Mouse (Mus musculus): ENCODE measurements around the gene Sv2b. TPM values are rescaled to one million over a fixed set of nuclear protein-coding genes. Genes with fewer than 3 reads are reported as not detected.
A peak's percentile ranks its signal among the peaks of the same experiment; 100 is the strongest.

Gene Sv2b
- polyA plus RNA-seq, 1 experiment from 2014 or later: 10.4 TPM

DNA sequence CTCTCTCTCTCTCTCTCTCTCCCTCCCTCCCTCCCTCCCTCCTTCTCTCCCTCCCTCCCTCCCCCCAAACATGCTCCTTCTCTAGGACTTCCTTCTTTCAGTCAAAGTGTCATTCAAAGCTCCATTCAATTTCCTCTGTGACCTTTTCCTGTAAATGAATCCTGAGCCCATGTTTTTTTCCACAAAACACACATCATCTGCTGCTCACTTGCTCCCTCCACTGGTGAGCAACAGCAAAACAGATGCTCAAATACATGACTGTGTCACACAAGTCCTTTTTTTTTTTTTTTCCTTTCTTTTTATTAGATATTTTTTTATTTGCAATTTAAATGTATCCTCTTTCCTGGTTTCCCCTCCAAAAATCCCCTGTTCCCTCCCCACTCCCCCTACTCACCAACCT lies 201.6 kb downstream of the Sv2b start:
- no peak overlapping the region for H3K4me3 ChIP-seq (ENCODE audit: low read depth, low read length)
- H3K4me1 ChIP-seq (ENCODE audit: control insufficient read depth, insufficient read depth, low read length): peaks cover 4% of the 10 kb centered on the region; the same call in 1 of the 2 replicates
- no peak overlapping the region for H3K4me2 ChIP-seq (ENCODE audit: low read length)
- no peak overlapping the region for H3K9ac ChIP-seq (ENCODE audit: low read depth, low read length)
- H3K36me3 ChIP-seq (ENCODE audit: control insufficient read depth, insufficient read depth, low read length): no peaks in the 10 kb centered on the region
- no peak overlapping the region for H3K27ac ChIP-seq (ENCODE audit: low read length)
- ATAC-seq: no peak
- no peaks in the 10 kb centered on the region for H3K9me3 ChIP-seq (replicated peaks; ENCODE audit: control insufficient read depth, low read length, poor library complexity, severe bottlenecking)
- no peaks in the 10 kb centered on the region for H3K27me3 ChIP-seq (ENCODE audit: control insufficient read depth, insufficient read depth, low read depth, low read length)

GRCm38 (mm10) chr7:75103900-75104299 lies 205.2 kb downstream of the Sv2b start:
- Histone ChIP-seq H3K4me2 (ENCODE audit: low read length) (no peak overlapping the region), H3K36me3 (ENCODE audit: control insufficient read depth, insufficient read depth, low read length) (no peaks in the 10 kb centered on the region), H3K9me3 (replicated peaks; ENCODE audit: control insufficient read depth, low read length, poor library complexity, severe bottlenecking) (no peaks in the 10 kb centered on the region), H3K27me3 (ENCODE audit: control insufficient read depth, insufficient read depth, low read depth, low read length) (no peaks in the 10 kb centered on the region), H3K27ac (ENCODE audit: low read length) (no peak overlapping the region), H3K4me1 (ENCODE audit: control insufficient read depth, insufficient read depth, low read length) (peaks cover 4% of the 10 kb centered on the region; the same call in 1 of the 2 replicates), H3K9ac (ENCODE audit: low read depth, low read length) (no peak overlapping the region), H3K4me3 (ENCODE audit: low read depth, low read length) (no peak overlapping the region)
- 55% methylated on average over 1 of the region's 1 CpGs for WGBS
- ATAC-seq: no peak

- WGBS: 69% methylated on average over 16 of the region's 17 CpGs
- no peaks in the 10 kb centered on the region for H3K9me3 ChIP-seq (replicated peaks; ENCODE audit: control insufficient read depth, low read length, poor library complexity, severe bottlenecking)
- H3K36me3 ChIP-seq (ENCODE audit: control insufficient read depth, insufficient read depth, low read length): no peaks in the 10 kb centered on the region
- H3K4me3 ChIP-seq (ENCODE audit: low read depth, low read length): no peak overlapping the region
- no peak overlapping the region for H3K4me2 ChIP-seq (ENCODE audit: low read length)
- H3K27ac ChIP-seq (ENCODE audit: low read length): no peak overlapping the region
- no peaks in the 10 kb centered on the region for H3K27me3 ChIP-seq (ENCODE audit: control insufficient read depth, insufficient read depth, low read depth, low read length)
- peaks cover 4% of the 10 kb centered on the region; the same call in 1 of the 2 replicates for H3K4me1 ChIP-seq (ENCODE audit: control insufficient read depth, insufficient read depth, low read length)
- no peak overlapping the region for H3K9ac ChIP-seq (ENCODE audit: low read depth, low read length)
- peak; percentile 66; the same call in 1 of the 2 replicates for ATAC-seq
Observed at GRCm38 (mm10) chr7:75102536-75103332, 206.3 kb downstream of the Sv2b start.

DNA sequence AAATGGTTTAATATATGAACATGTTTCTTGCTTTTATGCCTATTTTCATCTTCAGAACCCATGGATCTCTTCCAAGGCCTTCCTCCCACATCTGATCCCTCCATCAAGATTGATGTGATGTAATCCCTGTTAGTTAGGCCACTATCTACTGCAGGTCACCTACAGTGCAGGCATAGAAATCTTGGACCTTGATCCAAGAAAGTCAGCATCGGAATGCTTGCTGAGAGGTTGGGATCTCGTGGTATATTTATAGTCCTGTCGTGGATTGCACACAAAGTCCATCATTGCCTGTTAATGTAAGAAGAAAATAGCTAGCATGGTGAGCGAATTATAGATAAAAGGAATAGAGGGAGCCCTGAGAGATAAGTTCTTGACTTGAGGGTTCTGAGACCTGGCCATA lies 223.6 kb downstream of the Sv2b start:
- no peak overlapping the region for H3K9ac ChIP-seq (ENCODE audit: low read depth, low read length)
- no peak overlapping the region for H3K4me3 ChIP-seq (ENCODE audit: low read depth, low read length)
- ATAC-seq: no peak
- no peaks in the 10 kb centered on the region for H3K4me1 ChIP-seq (ENCODE audit: control insufficient read depth, insufficient read depth, low read length)
- WGBS: 85% methylated on average over 4 of the region's 4 CpGs
- H3K9me3 ChIP-seq (replicated peaks; ENCODE audit: control insufficient read depth, low read length, poor library complexity, severe bottlenecking): no peaks in the 10 kb centered on the region
- H3K4me2 ChIP-seq (ENCODE audit: low read length): no peak overlapping the region
- no peaks in the 10 kb centered on the region for H3K27me3 ChIP-seq (ENCODE audit: control insufficient read depth, insufficient read depth, low read depth, low read length)
- H3K36me3 ChIP-seq (ENCODE audit: control insufficient read depth, insufficient read depth, low read length): no peaks in the 10 kb centered on the region
- H3K27ac ChIP-seq (ENCODE audit: low read length): no peak overlapping the region

DNA sequence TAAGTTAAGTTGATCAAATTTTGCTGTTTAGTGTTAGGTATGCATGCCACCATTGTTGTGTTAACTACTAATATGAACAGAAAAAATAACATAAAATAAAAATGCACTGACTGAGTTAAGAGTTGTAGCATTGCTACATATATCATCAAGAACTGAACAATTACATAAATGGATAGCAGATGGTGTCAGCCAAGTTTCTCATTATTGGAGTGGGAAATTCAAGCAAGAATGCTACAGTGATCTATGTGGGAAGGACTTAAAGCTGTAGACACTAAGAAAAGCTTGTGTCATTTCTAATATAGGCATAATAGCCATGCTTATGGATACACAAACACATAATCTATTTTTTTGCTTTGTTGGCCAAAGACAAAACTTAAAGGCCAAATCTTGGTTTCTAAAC lies 228.9 kb downstream of the Sv2b start:
- Histone ChIP-seq H3K4me1 (ENCODE audit: control insufficient read depth, insufficient read depth, low read length) (no peaks in the 10 kb centered on the region), H3K27me3 (ENCODE audit: control insufficient read depth, insufficient read depth, low read depth, low read length) (no peaks in the 10 kb centered on the region), H3K4me2 (ENCODE audit: low read length) (no peak overlapping the region), H3K9ac (ENCODE audit: low read depth, low read length) (no peak overlapping the region), H3K27ac (ENCODE audit: low read length) (no peak overlapping the region), H3K9me3 (replicated peaks; ENCODE audit: control insufficient read depth, low read length, poor library complexity, severe bottlenecking) (no peaks in the 10 kb centered on the region), H3K36me3 (ENCODE audit: control insufficient read depth, insufficient read depth, low read length) (no peaks in the 10 kb centered on the region), H3K4me3 (ENCODE audit: low read depth, low read length) (no peak overlapping the region)
- no peak for ATAC-seq

GRCm38 (mm10) chr7:75077560-75078208 lies 231.4 kb downstream of the Sv2b start:
- Histone ChIP-seq H3K4me2 (ENCODE audit: low read length) (no peak overlapping the region), H3K9ac (ENCODE audit: low read depth, low read length) (no peak overlapping the region), H3K4me1 (ENCODE audit: control insufficient read depth, insufficient read depth, low read length) (no peaks in the 10 kb centered on the region), H3K27me3 (ENCODE audit: control insufficient read depth, insufficient read depth, low read depth, low read length) (no peaks in the 10 kb centered on the region), H3K9me3 (replicated peaks; ENCODE audit: control insufficient read depth, low read length, poor library complexity, severe bottlenecking) (no peaks in the 10 kb centered on the region), H3K36me3 (ENCODE audit: control insufficient read depth, insufficient read depth, low read length) (no peaks in the 10 kb centered on the region), H3K4me3 (ENCODE audit: low read depth, low read length) (no peak overlapping the region), H3K27ac (ENCODE audit: low read length) (no peak overlapping the region)
- WGBS: 57% methylated on average over 8 of the region's 8 CpGs
- no peak for ATAC-seq

Other genes starting within 250 kb of the Sv2b start
- 10.7 and 13.1 TPM in 2 replicates for gene Akap13, start 146.3 kb upstream of the Sv2b start, polyA plus RNA-seq (2015; fragmentation: Nextera tagmentation; extraction: Ambion mirVana)

Measured in midbrain, embryonic 16.5 days (tissue).